Mouse (Mus musculus): Measurements from ENCODE around the gene Smim14. TPM values are rescaled to one million over a fixed set of nuclear protein-coding genes. Genes with fewer than 3 reads are reported as not detected.

The Smim14 gene
- polyA plus RNA-seq, 1 experiment from 2014 or later = 102 TPM

DNA sequence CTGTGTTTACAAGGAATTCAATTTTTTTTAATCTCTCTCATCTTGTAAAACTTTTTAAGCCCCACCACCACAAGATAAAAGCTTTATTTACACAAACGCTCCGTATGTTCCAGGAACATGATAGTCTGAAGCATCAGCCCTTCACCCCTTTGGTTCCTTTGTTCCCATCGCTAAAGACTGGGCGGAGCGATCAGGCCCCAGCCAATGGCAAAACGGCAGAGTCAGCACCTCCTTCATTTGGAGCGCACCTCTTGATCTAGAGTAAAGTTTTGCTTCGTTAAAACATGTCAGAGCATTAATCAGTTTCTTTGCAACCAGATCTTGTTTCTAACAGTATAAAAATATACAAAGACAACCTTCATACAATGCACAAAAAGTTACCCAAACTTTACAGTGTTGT is 31.2 kb downstream of the Smim14 start:
- H3K4me3 ChIP-seq (ENCODE audit: low read depth, low read length) = no peak overlapping the region
- 10% methylated on average over 8 of the region's 8 CpGs for WGBS
- no peak overlapping the region for H3K9ac ChIP-seq (ENCODE audit: low read length)

DNA sequence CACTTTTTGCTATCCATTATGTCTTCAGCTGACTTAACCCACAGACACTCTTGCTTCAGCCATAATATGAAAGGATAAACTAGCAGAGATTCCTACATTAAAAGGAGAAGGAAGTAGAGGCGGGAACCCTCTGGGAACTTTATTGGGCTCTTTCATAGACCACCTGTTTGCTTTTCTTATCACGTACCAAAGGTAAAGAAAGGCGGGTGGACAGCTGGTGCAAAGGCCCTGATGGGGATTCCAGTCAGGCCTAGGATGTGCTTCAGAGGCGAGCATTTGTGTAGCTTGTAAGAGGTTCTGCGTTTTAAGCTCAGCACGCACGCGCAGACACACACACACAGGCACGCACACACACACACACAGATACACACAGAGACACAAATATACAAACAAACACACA is 35.6 kb downstream of the Smim14 start:
- DNase-seq (ENCODE audit: low spot score) = no peak
- Histone ChIP-seq H3K4me2 (ENCODE audit: low read depth) (no peak overlapping the region), H3K9me3 (ENCODE audit: control insufficient read depth, low read length) (no peaks in the 10 kb centered on the region), H3K4me1 (ENCODE audit: control insufficient read depth, insufficient read depth, low read length) (no peaks in the 10 kb centered on the region), H3K27me3 (ENCODE audit: control insufficient read depth, insufficient read depth, low read length) (no peaks in the 10 kb centered on the region), H3K9ac (ENCODE audit: low read length) (no peak overlapping the region), H3K36me3 (ENCODE audit: control insufficient read depth, insufficient read depth, low read length) (no peaks in the 10 kb centered on the region), H3K27ac (ENCODE audit: low read depth, low read length) (no peak overlapping the region), H3K4me3 (ENCODE audit: low read depth, low read length) (no peak overlapping the region)
- WGBS = 93% methylated on average over 9 of the region's 9 CpGs
- no peak for ATAC-seq (ENCODE audit: insufficient read depth, low FRiP score, low TSS enrichment)

More for the DNA sequence above, 31.2 kb downstream of the Smim14 start:
- H3K27ac ChIP-seq (ENCODE audit: low read depth, low read length) = no peak overlapping the region
- H3K36me3 ChIP-seq (ENCODE audit: control insufficient read depth, insufficient read depth, low read length) = no peaks in the 10 kb centered on the region
- H3K9me3 ChIP-seq (ENCODE audit: control insufficient read depth, low read length) = no peaks in the 10 kb centered on the region
- H3K27me3 ChIP-seq (ENCODE audit: control insufficient read depth, insufficient read depth, low read length) = no peaks in the 10 kb centered on the region
- no peak for ATAC-seq (ENCODE audit: insufficient read depth, low FRiP score, low TSS enrichment)
- H3K4me2 ChIP-seq (ENCODE audit: low read depth) = peak overlapping the region; percentile 1; the same call in 1 of the 2 replicates
- peak; percentile 51 for DNase-seq (ENCODE audit: low spot score)
- H3K4me1 ChIP-seq (ENCODE audit: control insufficient read depth, insufficient read depth, low read length) = no peaks in the 10 kb centered on the region

GRCm38 (mm10) chr5:65500231-65500630 is 36.8 kb downstream of the Smim14 start:
- H3K27me3 ChIP-seq (ENCODE audit: control insufficient read depth, insufficient read depth, low read length) = no peaks in the 10 kb centered on the region
- H3K4me3 ChIP-seq (ENCODE audit: low read depth, low read length) = no peak overlapping the region
- no peaks in the 10 kb centered on the region for H3K9me3 ChIP-seq (ENCODE audit: control insufficient read depth, low read length)
- H3K9ac ChIP-seq (ENCODE audit: low read length) = no peak overlapping the region
- ATAC-seq (ENCODE audit: insufficient read depth, low FRiP score, low TSS enrichment) (no peak), DNase-seq (ENCODE audit: low spot score) (no peak)
- H3K36me3 ChIP-seq (ENCODE audit: control insufficient read depth, insufficient read depth, low read length) = no peaks in the 10 kb centered on the region
- no peaks in the 10 kb centered on the region for H3K4me1 ChIP-seq (ENCODE audit: control insufficient read depth, insufficient read depth, low read length)
- H3K4me2 ChIP-seq (ENCODE audit: low read depth) = no peak overlapping the region
- 86% methylated on average over 7 of the region's 7 CpGs for WGBS
- no peak overlapping the region for H3K27ac ChIP-seq (ENCODE audit: low read depth, low read length)

- peaks cover 4% of the 10 kb centered on the region; the same call in 1 of the 2 replicates for H3K4me1 ChIP-seq (ENCODE audit: control insufficient read depth, insufficient read depth, low read length)
- peak within 1 kb of the TSS; percentile 94 for H3K4me3 ChIP-seq (ENCODE audit: low read depth, low read length)
- ATAC-seq (ENCODE audit: insufficient read depth, low FRiP score, low TSS enrichment) = peak; percentile 97
- H3K36me3 ChIP-seq (ENCODE audit: control insufficient read depth, insufficient read depth, low read length) = no peaks in the 10 kb centered on the region
- under 1% methylated on average over 67 of the region's 69 CpGs for WGBS
- DNase-seq (ENCODE audit: low spot score) = peak; percentile 88
- H3K27me3 ChIP-seq (ENCODE audit: control insufficient read depth, insufficient read depth, low read length) = no peaks in the 10 kb centered on the region
- peak within 1 kb of the TSS; percentile 84 for H3K4me2 ChIP-seq (ENCODE audit: low read depth)
- H3K9me3 ChIP-seq (ENCODE audit: control insufficient read depth, low read length) = no peaks in the 10 kb centered on the region
- H3K9ac ChIP-seq (ENCODE audit: low read length) = peak within 1 kb of the TSS; percentile 97
- H3K27ac ChIP-seq (ENCODE audit: low read depth, low read length) = peak within 1 kb of the TSS; percentile 92
These were observed 44.1 kb downstream of the Smim14 start, which contains the start of gene Gm43552 for GRCm38 (mm10) chr5:65492716-65493531. TSS of gene Gm43552 (minus strand) at chr5:65492833.

GRCm38 (mm10) chr5:65491767-65492715 is 44.9 kb downstream of the Smim14 start:
- peak; percentile 81 for DNase-seq (ENCODE audit: low spot score)
- H3K4me3 ChIP-seq (ENCODE audit: low read depth, low read length) = peak overlapping the region; percentile 94
- H3K36me3 ChIP-seq (ENCODE audit: control insufficient read depth, insufficient read depth, low read length) = no peaks in the 10 kb centered on the region
- peaks cover 4% of the 10 kb centered on the region; the same call in 1 of the 2 replicates for H3K4me1 ChIP-seq (ENCODE audit: control insufficient read depth, insufficient read depth, low read length)
- peak overlapping the region; percentile 92 for H3K27ac ChIP-seq (ENCODE audit: low read depth, low read length)
- H3K4me2 ChIP-seq (ENCODE audit: low read depth) = peak overlapping the region; percentile 84
- ATAC-seq (ENCODE audit: insufficient read depth, low FRiP score, low TSS enrichment) = peak; percentile 86
- WGBS = under 1% methylated on average over 52 of the region's 57 CpGs
- no peaks in the 10 kb centered on the region for H3K9me3 ChIP-seq (ENCODE audit: control insufficient read depth, low read length)
- H3K27me3 ChIP-seq (ENCODE audit: control insufficient read depth, insufficient read depth, low read length) = no peaks in the 10 kb centered on the region
- peak overlapping the region; percentile 97 for H3K9ac ChIP-seq (ENCODE audit: low read length)

DNA sequence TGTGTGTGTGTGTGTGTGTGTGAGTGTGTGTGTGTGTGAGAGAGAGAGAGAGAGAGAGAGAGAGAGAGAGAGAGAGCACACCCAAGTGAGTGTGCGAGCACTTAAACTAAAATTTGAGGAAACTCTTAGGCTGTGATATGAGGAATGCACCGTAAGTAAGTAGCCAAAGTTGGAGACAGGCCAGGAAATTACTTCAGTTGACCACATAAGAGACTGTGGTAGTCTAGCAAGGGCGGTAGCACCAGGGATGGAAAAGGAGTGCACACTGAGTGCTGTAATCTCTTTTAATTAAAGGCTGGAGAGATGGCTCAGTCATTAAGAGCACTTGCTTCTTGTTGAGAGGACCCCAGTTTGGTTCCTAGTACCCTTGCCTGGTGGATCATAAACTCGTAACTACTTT is 47.2 kb downstream of the Smim14 start:
- no peaks in the 10 kb centered on the region for H3K27me3 ChIP-seq (ENCODE audit: control insufficient read depth, insufficient read depth, low read length)
- 92% methylated on average over 4 of the region's 4 CpGs for WGBS
- ATAC-seq (ENCODE audit: insufficient read depth, low FRiP score, low TSS enrichment) = no peak
- no peak overlapping the region for H3K4me2 ChIP-seq (ENCODE audit: low read depth)
- H3K4me3 ChIP-seq (ENCODE audit: low read depth, low read length) = no peak overlapping the region
- no peaks in the 10 kb centered on the region for H3K9me3 ChIP-seq (ENCODE audit: control insufficient read depth, low read length)
- peaks cover 4% of the 10 kb centered on the region; the same call in 1 of the 2 replicates for H3K4me1 ChIP-seq (ENCODE audit: control insufficient read depth, insufficient read depth, low read length)
- DNase-seq (ENCODE audit: low spot score) = no peak
- H3K36me3 ChIP-seq (ENCODE audit: control insufficient read depth, insufficient read depth, low read length) = no peaks in the 10 kb centered on the region
- H3K9ac ChIP-seq (ENCODE audit: low read length) = no peak overlapping the region
- H3K27ac ChIP-seq (ENCODE audit: low read depth, low read length) = no peak overlapping the region

- Histone ChIP-seq H3K9ac (ENCODE audit: low read length) (no peak overlapping the region), H3K27ac (ENCODE audit: low read depth, low read length) (no peak overlapping the region), H3K27me3 (ENCODE audit: control insufficient read depth, insufficient read depth, low read length) (no peaks in the 10 kb centered on the region), H3K4me1 (ENCODE audit: control insufficient read depth, insufficient read depth, low read length) (peaks cover 4% of the 10 kb centered on the region; the same call in 1 of the 2 replicates), H3K36me3 (ENCODE audit: control insufficient read depth, insufficient read depth, low read length) (no peaks in the 10 kb centered on the region), H3K4me3 (ENCODE audit: low read depth, low read length) (no peak overlapping the region), H3K9me3 (ENCODE audit: control insufficient read depth, low read length) (no peaks in the 10 kb centered on the region), H3K4me2 (ENCODE audit: low read depth) (no peak overlapping the region)
- ATAC-seq (ENCODE audit: insufficient read depth, low FRiP score, low TSS enrichment) = no peak
- no peak for DNase-seq (ENCODE audit: low spot score)
- 78% methylated on average over 7 of the region's 7 CpGs for WGBS
These were observed 48.3 kb downstream of the Smim14 start for GRCm38 (mm10) chr5:65488725-65489124.

GRCm38 (mm10) chr5:65487381-65487780 is 49.6 kb downstream of the Smim14 start:
- Histone ChIP-seq H3K4me2 (ENCODE audit: low read depth) (no peak overlapping the region), H3K9ac (ENCODE audit: low read length) (no peak overlapping the region), H3K4me1 (ENCODE audit: control insufficient read depth, insufficient read depth, low read length) (peaks cover 4% of the 10 kb centered on the region; the same call in 1 of the 2 replicates), H3K4me3 (ENCODE audit: low read depth, low read length) (no peak overlapping the region), H3K27me3 (ENCODE audit: control insufficient read depth, insufficient read depth, low read length) (no peaks in the 10 kb centered on the region), H3K27ac (ENCODE audit: low read depth, low read length) (no peak overlapping the region), H3K9me3 (ENCODE audit: control insufficient read depth, low read length) (no peaks in the 10 kb centered on the region), H3K36me3 (ENCODE audit: control insufficient read depth, insufficient read depth, low read length) (no peaks in the 10 kb centered on the region)
- no peak for ATAC-seq (ENCODE audit: insufficient read depth, low FRiP score, low TSS enrichment)
- DNase-seq (ENCODE audit: low spot score) = no peak
- WGBS = 88% methylated on average over 10 of the region's 10 CpGs
